Mouse (Mus musculus) G1E-ER4 (cell line): ENCODE results near the gene Fam102a. TPM values are rescaled to one million over a fixed set of nuclear protein-coding genes. Genes with fewer than 3 reads are reported as not detected.

Experiments used
- GATA1 ChIP-seq: IDR thresholded peaks from one replicate; pipeline ENCODE4 v1.8.0; 2012; ENCODE audit warnings: low read length, inconsistent platforms
- polyA plus RNA-seq: library from polyadenylated mRNA; stranded (reverse); fragments of >175 nt; gene quantifications from 2 replicates; pipeline ENCODE4 v1.2.3, GENCODE M21; 2012

The Fam102a gene
- 11.4 and 12.0 TPM in 2 replicates for polyA plus RNA-seq

DNA sequence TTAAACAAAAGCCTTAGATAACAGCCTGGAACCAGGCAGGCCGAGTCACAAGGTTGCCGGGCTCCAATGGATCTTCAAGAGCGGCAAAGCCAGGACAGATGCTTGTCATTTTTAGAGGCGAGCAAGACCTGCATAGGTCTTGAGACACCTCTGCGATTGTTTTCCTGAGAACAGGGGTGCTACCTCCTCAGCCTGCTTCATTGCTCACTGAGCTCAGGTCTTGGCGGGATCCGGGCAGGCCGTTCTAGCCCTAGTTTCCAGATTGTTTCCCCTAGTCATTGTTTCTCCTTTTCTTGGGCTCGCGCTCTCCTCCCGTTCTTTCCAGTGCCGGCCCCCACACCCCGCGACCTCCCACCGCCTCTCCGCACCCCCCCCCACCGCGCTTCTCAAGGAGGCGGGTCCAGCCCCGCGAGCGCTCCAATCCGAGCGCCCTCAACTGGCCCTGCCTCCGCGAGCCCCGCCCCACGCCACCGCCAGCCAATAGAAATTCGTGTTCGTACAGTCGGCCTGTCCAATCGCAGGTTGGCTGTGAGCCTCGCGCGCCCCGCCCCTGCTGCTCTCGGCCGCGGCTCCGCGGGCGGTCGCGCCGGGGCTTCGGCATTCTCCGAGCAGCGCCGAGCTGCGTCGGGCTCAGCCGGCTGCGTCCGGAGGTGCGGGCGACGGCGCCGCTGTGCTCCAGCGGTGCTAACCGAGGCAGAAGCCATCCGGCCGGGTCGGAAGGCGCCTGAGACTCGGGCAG is at the start of gene Fam102a:
Gene Fam102a (plus strand): TSS at position 600 of the 739 bp plus-strand sequence.
- TF ChIP-seq GATA1, result no peak

DNA sequence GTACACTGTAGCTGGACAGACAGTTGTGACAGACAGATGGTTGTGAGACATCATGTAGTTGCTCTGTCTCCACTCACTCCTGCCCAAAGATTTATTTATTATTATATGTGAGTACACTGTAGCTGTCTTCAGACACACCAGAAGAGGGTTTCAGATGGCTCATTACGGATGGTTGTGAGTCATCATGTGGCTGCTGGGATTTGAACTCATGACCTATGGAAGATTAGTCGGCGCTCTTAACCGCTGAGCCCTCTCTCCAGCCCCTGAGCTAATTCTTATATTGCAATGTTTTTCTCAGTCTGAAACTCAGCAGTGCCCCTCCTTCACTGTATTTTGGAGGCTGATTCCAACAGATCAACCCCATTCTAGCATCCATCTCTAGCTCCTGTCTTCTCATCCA is 49.4 kb upstream of the Fam102a start:
- no peak for TF ChIP-seq GATA1

DNA sequence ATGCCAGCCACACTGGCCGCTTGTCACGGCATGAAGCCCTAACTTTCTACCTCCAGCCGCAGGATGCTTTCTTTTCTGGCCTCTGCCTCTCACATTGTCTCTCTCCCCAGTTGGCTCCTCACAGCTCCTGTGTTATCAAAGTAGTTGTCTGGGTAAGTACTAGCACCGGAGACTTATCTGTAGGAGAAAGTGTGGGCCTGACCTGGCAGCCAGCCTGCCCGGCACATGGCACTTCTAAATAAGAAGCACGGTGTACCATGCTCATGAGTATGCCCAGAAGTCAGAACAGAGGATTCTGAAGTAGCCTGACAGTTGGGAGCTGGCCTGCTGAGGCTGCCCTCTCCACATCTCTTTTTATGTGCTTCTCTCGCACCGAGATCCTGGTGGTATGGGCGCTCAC is 49.0 kb upstream of the Fam102a start:
- no peak for TF ChIP-seq GATA1

DNA sequence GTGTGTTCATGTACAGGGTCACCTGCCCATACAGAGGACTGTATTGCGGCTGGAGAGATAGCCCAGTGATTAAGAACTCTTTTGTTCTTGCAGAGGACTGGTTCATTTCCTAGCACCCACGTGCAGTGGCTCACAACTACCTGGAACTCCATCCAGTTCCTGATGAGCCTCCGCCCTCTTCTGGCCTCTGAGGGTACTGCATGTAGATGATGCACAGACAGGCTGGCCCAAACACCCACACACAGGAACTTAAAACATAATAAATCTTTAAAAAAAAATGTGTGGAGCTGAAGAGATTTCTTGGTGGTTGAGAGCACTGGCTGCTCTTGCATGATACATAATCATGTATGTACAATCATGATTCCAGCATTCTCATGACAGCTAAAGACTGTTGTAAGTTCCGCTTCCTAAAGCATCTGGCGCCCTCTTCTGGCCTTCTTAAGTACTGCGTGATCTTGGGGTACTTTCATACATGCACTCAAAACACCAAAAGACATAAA is 48.0 kb upstream of the Fam102a start:
- TF ChIP-seq GATA1, result no peak

DNA sequence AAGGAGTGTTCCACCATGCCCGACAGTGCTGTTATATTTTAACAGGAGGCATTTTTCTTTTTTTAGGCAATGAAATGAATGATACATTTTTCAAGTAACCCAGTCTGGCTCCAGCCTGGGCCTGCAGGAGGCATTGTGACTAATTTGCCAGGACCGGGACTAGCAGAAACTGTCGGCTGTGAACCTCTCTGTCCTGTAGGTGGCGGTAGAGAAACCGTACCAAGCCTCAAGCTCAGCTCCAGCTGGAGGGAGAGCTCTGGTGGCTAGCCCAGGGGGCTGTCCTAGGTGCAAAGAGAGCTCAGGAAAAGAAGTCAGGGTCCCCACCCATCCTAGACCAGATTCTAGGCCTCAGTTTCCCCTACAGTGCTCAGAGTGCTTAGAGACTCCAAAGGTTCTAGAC is 46.5 kb upstream of the Fam102a start:
- no peak for TF ChIP-seq GATA1

DNA sequence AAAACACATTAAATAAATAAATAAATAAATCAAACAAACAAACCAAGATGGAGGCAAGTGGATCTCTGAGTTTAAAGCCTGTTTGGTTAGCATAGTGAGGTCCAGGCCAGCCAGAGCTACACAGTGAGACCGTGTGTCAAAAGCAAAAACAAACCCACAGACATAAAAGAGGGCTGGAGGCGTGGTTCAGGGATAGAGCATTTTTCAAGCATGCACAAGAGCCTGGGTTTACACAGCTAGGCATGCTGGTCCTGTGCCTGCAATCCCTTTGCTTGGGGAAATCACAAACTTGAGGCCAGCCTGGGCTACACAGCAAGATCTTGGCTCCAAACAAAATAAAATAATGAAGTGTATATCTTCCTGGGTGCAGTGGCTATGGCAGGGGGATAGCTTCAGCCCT is 42.5 kb upstream of the Fam102a start:
- no peak for TF ChIP-seq GATA1

DNA sequence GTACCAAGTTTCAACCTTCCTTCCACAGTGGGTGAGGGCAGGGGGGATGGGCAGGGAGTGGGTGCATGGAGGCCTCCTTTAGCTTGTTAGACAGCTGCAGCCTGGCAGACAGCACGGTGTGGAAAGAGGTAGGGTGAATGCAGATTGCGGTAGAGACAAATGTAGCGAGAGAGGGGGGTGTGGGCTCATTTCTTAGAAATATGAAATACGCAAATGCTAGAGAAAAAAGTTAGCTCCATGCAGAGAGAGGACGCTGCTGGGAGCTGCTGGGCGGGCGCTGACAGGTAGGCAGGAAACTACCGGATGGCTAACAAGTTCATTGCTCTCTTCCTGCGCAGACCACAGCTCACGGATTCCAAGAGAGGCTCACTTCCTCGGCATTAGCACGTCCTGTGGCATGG is 41.8 kb upstream of the Fam102a start:
- TF ChIP-seq GATA1, result no peak

DNA sequence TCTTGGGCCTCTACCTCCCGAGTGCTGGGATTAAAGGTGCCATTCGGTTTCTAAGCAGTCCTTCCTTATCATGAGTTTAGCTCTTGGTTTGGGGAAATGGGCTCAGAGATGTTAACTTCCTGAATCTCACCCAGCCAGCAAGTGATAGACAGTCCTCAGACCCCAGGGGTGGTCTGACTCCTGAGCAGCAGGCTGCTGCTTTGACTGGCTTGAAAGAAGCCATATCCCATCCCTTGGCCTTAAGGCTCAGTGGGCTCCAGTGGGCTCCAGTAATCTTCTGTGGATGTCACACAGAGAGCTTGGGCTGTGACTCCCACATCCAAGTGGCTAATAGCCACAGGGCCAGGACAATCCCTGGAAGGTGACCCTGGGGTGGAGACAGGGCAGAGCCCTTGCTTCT is 40.6 kb upstream of the Fam102a start:
- TF ChIP-seq GATA1, result no peak

DNA sequence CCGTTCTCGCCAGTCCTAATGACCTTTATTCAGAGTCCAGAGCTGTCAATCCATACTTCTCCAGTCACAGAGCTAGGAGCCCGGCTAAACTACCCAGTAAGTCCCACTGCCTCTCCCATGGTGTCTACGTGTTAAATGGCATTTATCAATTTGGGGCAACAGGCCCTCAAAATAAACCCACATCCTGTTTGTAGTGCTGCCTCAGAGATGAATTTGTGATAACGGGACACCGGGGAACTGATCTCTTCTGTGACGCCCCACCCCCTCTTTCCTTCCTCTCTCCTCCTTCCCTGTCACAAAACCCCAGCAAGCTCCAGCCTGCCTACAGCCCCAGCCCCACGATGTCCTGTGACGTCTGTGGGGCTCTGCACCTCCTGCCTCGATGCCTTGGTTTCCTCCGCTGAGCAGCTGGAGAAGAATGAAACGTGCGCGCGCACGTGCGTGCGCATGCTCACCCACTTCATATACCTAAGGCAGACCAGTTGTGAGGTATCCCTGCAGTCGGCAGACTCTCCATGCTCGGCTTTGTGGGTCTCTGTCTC is 39.9 kb upstream of the Fam102a start:
- TF ChIP-seq GATA1, result peak; percentile 58

DNA sequence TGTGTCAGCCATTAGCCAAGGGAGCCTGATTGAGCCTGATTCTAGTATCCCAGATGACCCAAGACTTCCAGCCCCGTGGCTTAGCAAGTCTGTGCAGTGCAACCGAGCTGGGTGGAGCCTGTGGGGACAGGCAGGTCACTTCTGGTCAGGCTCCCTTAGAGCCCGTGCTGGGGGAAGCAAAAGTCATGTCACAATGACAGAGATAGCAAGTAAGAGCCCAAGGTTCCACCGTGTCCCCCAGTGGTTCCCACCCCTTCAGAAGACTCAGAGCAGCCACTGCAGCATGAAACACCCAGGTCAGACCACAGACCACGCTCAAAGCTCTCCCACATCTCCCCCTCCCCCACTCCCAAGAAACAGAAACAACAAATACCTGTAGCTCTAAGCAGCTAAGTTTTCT is 38.9 kb upstream of the Fam102a start:
- no peak for TF ChIP-seq GATA1

DNA sequence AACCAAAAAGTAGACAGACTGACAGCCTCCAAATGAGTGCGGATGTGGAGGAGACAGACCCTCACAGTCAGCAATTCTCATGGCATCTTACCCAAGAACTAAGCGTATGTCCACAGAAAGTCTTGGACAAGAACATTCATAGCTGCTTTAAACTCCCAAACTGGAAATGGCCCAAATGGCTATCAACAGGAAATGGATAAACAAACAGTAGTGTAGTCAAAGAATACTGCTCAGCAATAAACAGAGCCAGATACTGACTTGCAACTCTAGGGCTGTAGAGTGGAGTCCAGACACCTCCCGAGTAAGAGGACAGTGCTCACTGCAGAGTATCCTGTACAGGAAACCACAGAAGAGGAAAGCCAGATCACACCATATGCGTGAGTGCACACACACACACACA is 35.8 kb upstream of the Fam102a start:
- no peak for TF ChIP-seq GATA1

DNA sequence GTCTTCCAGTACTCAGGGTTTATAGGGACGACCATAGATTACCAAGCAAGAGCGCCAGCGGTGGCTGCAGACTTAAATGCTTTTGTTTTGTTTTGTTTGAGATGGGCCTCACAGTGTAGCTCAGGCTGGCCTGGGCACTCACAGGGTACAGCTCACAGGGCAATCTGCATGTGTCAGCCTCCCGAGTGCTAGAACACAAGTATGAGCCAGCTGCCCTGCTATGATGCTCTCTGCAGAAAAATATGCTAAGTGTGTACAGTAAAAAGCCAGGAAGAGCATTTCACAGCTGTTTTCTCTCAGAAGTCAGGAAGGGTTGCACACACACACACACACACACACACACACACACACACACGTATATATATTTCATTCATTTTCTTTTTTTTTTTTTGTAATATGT is 34.7 kb upstream of the Fam102a start:
- no peak for TF ChIP-seq GATA1

DNA sequence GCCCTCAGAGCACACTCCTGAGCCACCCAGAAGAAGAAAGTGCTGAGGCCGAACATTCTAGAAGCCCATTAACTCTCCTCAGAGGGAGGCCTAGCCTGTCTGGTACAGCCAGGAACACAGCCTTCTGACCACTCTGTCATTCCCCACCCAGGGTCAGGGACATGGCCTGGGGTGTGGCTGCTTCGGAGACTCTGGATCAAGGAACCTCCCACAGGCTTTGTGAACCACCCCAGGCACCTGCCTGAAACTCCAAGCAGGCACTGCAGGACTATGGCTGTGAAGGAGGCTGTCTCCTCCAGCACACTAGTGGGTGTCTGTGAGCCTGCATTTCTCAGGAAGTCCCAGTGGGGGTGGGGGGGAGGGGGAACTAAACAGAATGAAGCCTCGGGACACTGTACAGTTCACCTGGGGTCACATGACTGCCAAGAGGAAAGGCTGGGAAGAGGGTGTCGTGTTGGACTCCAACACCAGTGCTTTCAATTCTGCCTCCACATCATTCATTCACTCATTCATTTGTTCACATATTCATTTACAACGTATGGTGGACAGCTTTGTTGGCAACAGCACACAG is 33.3 kb upstream of the Fam102a start:
- no peak for TF ChIP-seq GATA1

DNA sequence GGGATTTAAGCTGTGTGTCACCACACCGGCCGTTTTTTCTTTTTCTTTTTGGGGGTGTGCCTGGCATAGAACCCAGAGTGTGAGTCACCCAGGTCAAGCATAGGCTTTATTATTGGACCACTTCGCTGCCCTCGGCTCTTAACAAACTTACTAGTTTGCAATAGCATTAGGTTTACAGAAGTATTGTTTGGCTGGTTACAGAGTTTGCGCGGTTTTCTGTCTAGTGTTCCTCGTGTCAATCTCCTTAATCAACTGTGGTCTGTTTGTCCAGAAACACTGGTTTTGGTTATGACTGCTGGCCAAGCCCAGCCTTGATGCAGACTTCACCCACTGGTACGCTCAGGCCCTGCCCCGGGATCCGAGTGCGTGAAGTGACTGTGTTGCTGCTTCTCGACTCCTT is 32.3 kb upstream of the Fam102a start:
- TF ChIP-seq GATA1, result no peak

DNA sequence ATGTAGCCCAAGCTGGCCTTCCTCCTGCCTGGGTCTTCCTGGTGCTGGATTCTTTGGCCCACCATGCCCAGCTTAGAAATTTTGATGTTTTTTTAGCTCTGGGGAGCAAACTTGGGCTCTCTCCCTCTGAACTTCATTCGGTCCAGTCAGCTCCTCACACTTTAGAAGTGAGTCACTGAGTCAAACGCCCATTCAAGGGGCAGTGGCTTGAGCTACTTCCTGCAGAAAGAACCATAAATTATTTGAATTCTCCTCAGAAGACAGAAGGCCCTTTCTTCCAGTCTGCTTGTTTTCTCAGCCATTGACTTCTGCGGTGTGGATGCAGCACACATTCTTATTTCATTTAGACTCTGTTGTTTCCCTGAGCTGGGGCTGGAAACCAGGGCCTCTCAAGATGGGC is 31.5 kb upstream of the Fam102a start:
- no peak for TF ChIP-seq GATA1

DNA sequence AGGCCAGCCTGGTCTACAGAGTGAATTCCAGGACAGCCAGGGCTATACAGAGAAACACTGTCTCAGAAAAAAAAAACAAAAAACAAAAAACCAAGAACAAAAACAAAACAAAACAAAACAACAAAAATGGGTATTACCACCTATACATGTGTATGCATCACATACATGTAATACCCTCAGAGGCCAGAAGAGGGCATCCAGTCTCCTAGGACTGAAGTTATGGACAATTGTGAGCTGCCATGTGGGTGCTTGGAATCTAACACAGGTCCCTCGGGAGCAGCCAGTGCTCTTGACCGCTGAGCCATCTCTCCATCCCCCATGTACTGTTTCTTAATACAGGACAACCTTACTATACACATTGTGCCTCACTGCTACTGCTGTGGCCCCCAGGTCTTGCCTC is 29.6 kb upstream of the Fam102a start:
- TF ChIP-seq GATA1, result no peak
